Mouse (Mus musculus) erythroblast, embryonic 14.5 days (primary cell): ENCODE measurements at regions not wholly inside any gene's neighbourhood (a gene's known extent, or its start where the extent isn't known, plus 50 kb on each side); places are given as distances from the start of the nearest gene placed in this dataset.

Source experiments
- GATA1 ChIP-seq: IDR thresholded peaks from 2 replicates; pipeline ENCODE4 v1.6.1; 2012; ENCODE audit warnings: low read length, inconsistent platforms, mixed read lengths
- TAL1 ChIP-seq: IDR thresholded peaks from 3 replicates; pipeline ENCODE4 v1.6.1; 2012; ENCODE audit warnings: low read length, inconsistent platforms, mixed read lengths

DNA sequence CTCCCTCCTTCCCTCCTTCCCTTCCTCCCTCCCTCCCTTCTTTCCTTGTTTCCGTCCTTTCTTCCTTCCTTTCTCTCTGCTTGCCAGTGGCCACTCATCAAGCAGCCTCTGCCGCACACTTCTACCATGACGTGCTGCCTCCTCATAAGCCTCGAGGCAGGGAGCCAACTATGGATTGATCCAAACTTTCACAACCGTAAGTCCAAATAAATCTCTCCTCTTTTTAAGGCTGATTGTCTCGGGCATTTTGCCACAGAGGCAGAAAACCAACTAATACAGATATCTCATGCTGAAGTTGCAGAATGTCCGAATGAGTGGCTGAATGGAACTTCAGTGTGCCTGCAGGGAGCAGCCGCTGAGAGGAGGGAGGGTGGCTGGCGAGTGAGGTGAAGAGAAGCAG, 251.7 kb downstream of the Plpp3 start:
- TF ChIP-seq GATA1 (no peak), TAL1 (no peak)
